Mouse (Mus musculus) testis, adult 2 months (tissue): ENCODE measurements at regions not wholly inside any gene's neighbourhood (a gene's known extent, or its start where the extent isn't known, plus 50 kb on each side); places are given as distances from the start of the nearest gene placed in this dataset.

ENCODE experiments used
- CTCF ChIP-seq: fragments of 200-500 bp; IDR thresholded peaks from 2 replicates; pipeline ENCODE4 v1.5.1; 2012; ENCODE audit warnings: low read depth, mild to moderate bottlenecking, inconsistent platforms, low read length, moderate library complexity; ENCODE audit not compliant: control insufficient read depth, insufficient read depth, insufficient replicate concordance
- POLR2A ChIP-seq: fragments of 200-500 bp; IDR thresholded peaks from 2 replicates; pipeline ENCODE4 v1.6.1; 2012; ENCODE audit warnings: low read depth, mild to moderate bottlenecking, inconsistent platforms, low read length, moderate library complexity; ENCODE audit not compliant: control insufficient read depth

DNA sequence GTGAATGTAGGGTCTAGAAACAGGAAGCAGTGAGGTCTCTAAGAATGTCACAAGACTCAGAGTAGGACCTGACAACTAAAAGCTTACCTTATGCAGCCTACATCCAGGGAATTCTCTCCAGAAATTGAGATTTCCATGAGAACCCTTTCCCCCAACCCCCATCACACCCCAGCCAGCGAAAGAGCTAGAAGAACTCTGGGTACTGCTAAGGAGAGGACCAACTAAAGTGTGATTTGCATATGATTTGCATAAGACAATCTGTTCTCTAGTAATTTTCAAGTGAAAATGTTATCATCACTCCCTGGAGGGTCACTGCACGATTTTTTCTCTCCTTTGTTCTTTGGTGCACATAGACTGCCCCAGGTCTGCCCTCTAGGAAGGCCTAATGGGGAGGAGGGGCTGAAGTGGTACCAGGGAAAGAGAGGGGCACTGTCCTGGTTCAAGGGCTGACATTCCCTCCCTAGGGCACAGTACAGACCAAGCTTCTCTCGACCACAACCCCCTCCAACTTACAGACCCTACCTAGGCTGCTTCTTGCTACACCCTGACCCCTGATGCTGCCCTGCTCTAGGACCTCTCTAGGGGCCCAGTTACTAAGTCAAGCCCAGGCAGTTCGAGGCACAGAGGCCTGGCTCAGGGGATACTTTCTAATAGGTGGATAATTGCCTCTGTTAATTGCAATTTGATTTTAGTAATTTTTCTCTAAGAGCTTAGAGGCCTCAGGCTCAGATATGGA lies 77.4 kb upstream of the Pja1 start:
- no peak for TF ChIP-seq CTCF
- TF ChIP-seq POLR2A: no peak
